Mouse (Mus musculus) kidney, postnatal 10 days (tissue): ENCODE results near the gene Dicer1.
"Not testable (repeated sequence)": the region's sequence is repeated elsewhere in the genome, so short reads cannot be mapped to it uniquely, and the experiment has no call there.

Source experiments
- DNase-seq: peaks from one replicate; pipeline ENCODE4 v3.0.0; 2021; ENCODE audit warnings: mixed read lengths

Dicer1 gene

GRCm38 (mm10) chr12:104738931-104739330 is 12.8 kb downstream of the Dicer1 start:
- no peak for DNase-seq

- DNase-seq = peak; percentile 34
Measured at GRCm38 (mm10) chr12:104738446-104738845, 13.3 kb downstream of the Dicer1 start.

GRCm38 (mm10) chr12:104737666-104738065 is 14.1 kb downstream of the Dicer1 start:
- DNase-seq = no peak

- DNase-seq = no peak
Measured at GRCm38 (mm10) chr12:104735993-104736395, 15.8 kb downstream of the Dicer1 start.

GRCm38 (mm10) chr12:104733165-104733564 is 18.6 kb downstream of the Dicer1 start:
- no peak for DNase-seq

- no peak for DNase-seq
Measured at GRCm38 (mm10) chr12:104731782-104732181, 20.0 kb downstream of the Dicer1 start.

- not testable (repeated sequence) for DNase-seq
Measured at GRCm38 (mm10) chr12:104726436-104726835, 25.3 kb downstream of the Dicer1 start.

- no peak for DNase-seq
Measured at GRCm38 (mm10) chr12:104722056-104722455, 29.7 kb downstream of the Dicer1 start.

GRCm38 (mm10) chr12:104721011-104721410 is 30.7 kb downstream of the Dicer1 start:
- no peak for DNase-seq

GRCm38 (mm10) chr12:104718956-104719355 is 32.8 kb downstream of the Dicer1 start:
- DNase-seq = no peak

GRCm38 (mm10) chr12:104716409-104716808 is 35.3 kb downstream of the Dicer1 start:
- no peak for DNase-seq

GRCm38 (mm10) chr12:104715453-104715852 is 36.3 kb downstream of the Dicer1 start:
- no peak for DNase-seq

GRCm38 (mm10) chr12:104700266-104700665 is 51.5 kb downstream of the Dicer1 start:
- no peak for DNase-seq

- DNase-seq = peak; percentile 85
Measured at GRCm38 (mm10) chr12:104699753-104700152, 52.0 kb downstream of the Dicer1 start.

GRCm38 (mm10) chr12:104695514-104695913 is 56.2 kb downstream of the Dicer1 start:
- DNase-seq = no peak

GRCm38 (mm10) chr12:104692864-104693263 is 58.9 kb downstream of the Dicer1 start:
- no peak for DNase-seq

GRCm38 (mm10) chr12:104690412-104690811 is 61.3 kb downstream of the Dicer1 start:
- DNase-seq = peak; percentile 25

- no peak for DNase-seq
Measured at GRCm38 (mm10) chr12:104688870-104689269, 62.9 kb downstream of the Dicer1 start.

GRCm38 (mm10) chr12:104684411-104684931 is 67.3 kb downstream of the Dicer1 start:
- no peak for DNase-seq

GRCm38 (mm10) chr12:104679819-104680132 is 72.0 kb downstream of the Dicer1 start:
- DNase-seq = no peak

GRCm38 (mm10) chr12:104679121-104679818 is 72.5 kb downstream of the Dicer1 start:
- no peak for DNase-seq

GRCm38 (mm10) chr12:104678462-104678861 is 73.3 kb downstream of the Dicer1 start:
- DNase-seq = no peak

GRCm38 (mm10) chr12:104677371-104677924 is 74.3 kb downstream of the Dicer1 start:
- DNase-seq = no peak

- DNase-seq = no peak
Measured at GRCm38 (mm10) chr12:104676535-104677370, 75.0 kb downstream of the Dicer1 start.
